Mouse (Mus musculus) limb, embryonic 14.5 days (tissue): ENCODE results near the gene Rab3a. TPM values are rescaled to one million over a fixed set of nuclear protein-coding genes. Genes with fewer than 3 reads are reported as not detected.

Experiments used
- ATAC-seq: fragments of 200-750 bp; cut with Nextera tagmentation; 2 replicates; pipeline ENCODE4 v1.8.0; 2017; ENCODE audit warnings: low read depth, moderate number of reproducible peaks, moderate TSS enrichment; ENCODE audit not compliant: low FRiP score
- DNase-seq: peaks from one replicate; pipeline ENCODE4 v3.0.0-alpha.2; 2015; ENCODE audit warnings: low spot score
- H3K27ac ChIP-seq: fragments of 300-500 bp; sonication (generic); replicated peaks from 2 replicates; pipeline ENCODE4 v1.5.1; 2014; ENCODE audit warnings: low read depth, mild to moderate bottlenecking, low read length, moderate library complexity, mixed read lengths
- H3K27me3 ChIP-seq: fragments of 300-500 bp; sonication (generic); 2 replicates; pipeline ENCODE4 v1.6.1; 2014; ENCODE audit warnings: low read length, mixed read lengths; ENCODE audit not compliant: control insufficient read depth, insufficient read depth
- H3K36me3 ChIP-seq: fragments of 300-500 bp; sonication (generic); 2 replicates; pipeline ENCODE4 v1.6.1; 2014; ENCODE audit warnings: mild to moderate bottlenecking, low read length, moderate library complexity, mixed read lengths; ENCODE audit not compliant: control insufficient read depth, insufficient read depth
- H3K4me1 ChIP-seq: fragments of 300-500 bp; sonication (generic); 2 replicates; pipeline ENCODE4 v1.6.1; 2014; ENCODE audit warnings: antibody characterized with exemption, low read length, mixed read lengths; ENCODE audit not compliant: control insufficient read depth, insufficient read depth
- H3K4me2 ChIP-seq: fragments of 300-500 bp; sonication (generic); replicated peaks from 2 replicates; pipeline ENCODE4 v1.6.1; 2014; ENCODE audit warnings: low read depth, mild to moderate bottlenecking, low read length, moderate library complexity; ENCODE audit not compliant: severe bottlenecking
- H3K4me3 ChIP-seq: fragments of 300-500 bp; sonication (generic); replicated peaks from 2 replicates; pipeline ENCODE4 v1.5.1; 2014; ENCODE audit warnings: low read length
- H3K9ac ChIP-seq: fragments of 300-500 bp; sonication (generic); 2 replicates; pipeline ENCODE4 v1.6.1; 2014; ENCODE audit warnings: mild to moderate bottlenecking, low read depth, low read length, moderate library complexity; ENCODE audit not compliant: severe bottlenecking
- H3K9me3 ChIP-seq: fragments of 300-500 bp; sonication (generic); 2 replicates; pipeline ENCODE4 v1.6.1; 2016; ENCODE audit warnings: low read length; ENCODE audit not compliant: control insufficient read depth
- POLR2A ChIP-seq: fragments of 200-500 bp; IDR thresholded peaks from 2 replicates; pipeline ENCODE4 v1.8.0; 2012; ENCODE audit warnings: inconsistent platforms, mild to moderate bottlenecking, moderate library complexity, borderline replicate concordance; ENCODE audit not compliant: insufficient read depth, insufficient read length; ENCODE audit errors: extremely low read depth
- WGBS: fragments of 180-500 bp; shearing (Covaris S2); extraction: QIAGEN DNeasy Blood & Tissue Kit; methylation state at CpG from one replicate; pipeline ENCODE4 v1.1.7; 2014; 5-methylcytosine and 5-hydroxymethylcytosine counted together
- polyA plus RNA-seq, 2 experiments: library from polyadenylated mRNA; depleted of rRNA in 1 of 2; stranded (reverse) in 1 of 2; unstranded in 1 of 2; fragments of >200 nt; fragmentation: Nextera tagmentation in 1 of 2; extraction: Ambion mirVana in 1 of 2; gene quantifications; 2 replicates each; pipeline versions ENCODE4 v1.2.1 to v1.2.3; 2012 to 2014

The Rab3a gene
- polyA plus RNA-seq, 2 experiments, result 20.1 to 27.2 TPM

- no peak for TF ChIP-seq POLR2A
- Histone ChIP-seq H3K4me3 (no peak overlapping the region), H3K27me3 (peaks cover 6% of the 10 kb centered on the region; the same call in 1 of the 2 replicates), H3K36me3 (no peaks in the 10 kb centered on the region), H3K27ac (no peak overlapping the region), H3K9ac (no peak overlapping the region), H3K4me1 (no peaks in the 10 kb centered on the region), H3K4me2 (no peak overlapping the region), H3K9me3 (no peaks in the 10 kb centered on the region)
- ATAC-seq (no peak), DNase-seq (no peak)
- WGBS, result 81% methylated on average over 8 of the region's 8 CpGs
These were observed 32.9 kb upstream of the Rab3a start for GRCm38 (mm10) chr8:70721601-70722000.

- 65% methylated on average over 7 of the region's 7 CpGs for WGBS
These were observed 30.8 kb upstream of the Rab3a start, which contains the start of gene Pde4c for GRCm38 (mm10) chr8:70723486-70724210. Pde4c (plus strand) TSS chr8:70723720.

GRCm38 (mm10) chr8:70724216-70724615, 30.3 kb upstream of the Rab3a start:
- Histone ChIP-seq H3K9ac (no peak overlapping the region), H3K4me1 (no peaks in the 10 kb centered on the region), H3K4me2 (no peak overlapping the region), H3K4me3 (no peak overlapping the region), H3K27ac (no peak overlapping the region), H3K36me3 (no peaks in the 10 kb centered on the region), H3K9me3 (no peaks in the 10 kb centered on the region), H3K27me3 (peaks cover 15% of the 10 kb centered on the region; the same call in 1 of the 2 replicates)
- 81% methylated on average over 12 of the region's 12 CpGs for WGBS
- DNase-seq (no peak), ATAC-seq (no peak)
- no peak for TF ChIP-seq POLR2A

More at GRCm38 (mm10) chr8:70723486-70724210, 30.8 kb upstream of the Rab3a start, which contains the start of gene Pde4c:
- Histone ChIP-seq H3K4me2 (no peak within 1 kb of the TSS), H3K27ac (no peak within 1 kb of the TSS), H3K9me3 (no peaks in the 10 kb centered on the region), H3K27me3 (peaks cover 11% of the 10 kb centered on the region; the same call in 1 of the 2 replicates), H3K36me3 (no peaks in the 10 kb centered on the region), H3K4me3 (no peak within 1 kb of the TSS), H3K4me1 (no peaks in the 10 kb centered on the region), H3K9ac (no peak within 1 kb of the TSS)
- no peak for TF ChIP-seq POLR2A
- DNase-seq (no peak), ATAC-seq (no peak)

- ATAC-seq, result no peak
- Histone ChIP-seq H3K4me2 (no peak overlapping the region), H3K4me3 (no peak overlapping the region), H3K27me3 (peaks cover 32% of the 10 kb centered on the region), H3K36me3 (no peaks in the 10 kb centered on the region), H3K9me3 (no peaks in the 10 kb centered on the region), H3K27ac (no peak overlapping the region), H3K4me1 (no peaks in the 10 kb centered on the region), H3K9ac (no peak overlapping the region)
- no peak for TF ChIP-seq POLR2A
- WGBS, result 19% methylated on average over 14 of the region's 14 CpGs
- no peak for DNase-seq
These were observed 28.6 kb upstream of the Rab3a start for GRCm38 (mm10) chr8:70725792-70726447.

- Histone ChIP-seq H3K4me3 (no peak overlapping the region), H3K4me2 (no peak overlapping the region), H3K27ac (no peak overlapping the region), H3K9me3 (no peaks in the 10 kb centered on the region), H3K9ac (no peak overlapping the region), H3K27me3 (peaks cover 33% of the 10 kb centered on the region), H3K4me1 (no peaks in the 10 kb centered on the region), H3K36me3 (no peaks in the 10 kb centered on the region)
- WGBS, result 46% methylated on average over 11 of the region's 11 CpGs
- TF ChIP-seq POLR2A, result no peak
- DNase-seq (no peak), ATAC-seq (no peak)
These were observed 27.8 kb upstream of the Rab3a start for GRCm38 (mm10) chr8:70726721-70727120.
